Mouse (Mus musculus): ENCODE results near the gene Ccdc6.

DNA sequence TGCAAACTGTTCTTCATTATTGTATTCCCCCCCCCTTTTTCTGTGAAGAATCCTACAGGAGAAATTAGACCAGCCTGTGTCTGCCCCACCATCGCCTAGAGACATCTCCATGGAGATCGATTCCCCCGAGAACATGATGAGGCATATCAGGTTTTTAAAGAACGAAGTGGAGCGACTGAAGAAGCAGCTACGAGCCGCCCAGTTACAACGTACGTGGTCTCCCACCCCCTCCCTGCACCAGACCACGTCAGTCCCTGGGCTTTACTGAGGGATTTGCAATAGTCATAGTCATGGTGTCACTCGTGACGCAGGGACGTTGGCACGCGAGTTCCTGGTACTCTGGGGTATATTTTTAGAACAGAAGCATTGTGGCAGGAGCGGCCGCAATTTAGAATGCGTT lies 72.1 kb downstream of the Ccdc6 start:
- TF ChIP-seq EP300 (IDR thresholded peaks at IDR 0.05; ENCODE audit: insufficient read depth, low read depth, low read length) (0 out of 2 replicates have a peak, but pooled peaks have one; percentile 45), CTCF (IDR thresholded peaks at IDR 0.05) (no peak), POLR2A (IDR thresholded peaks at IDR 0.05; ENCODE audit: insufficient read depth, low read depth, low read length) (no peak)
